Mouse (Mus musculus): ENCODE measurements around the gene Dyrk1a.

The Dyrk1a gene

DNA sequence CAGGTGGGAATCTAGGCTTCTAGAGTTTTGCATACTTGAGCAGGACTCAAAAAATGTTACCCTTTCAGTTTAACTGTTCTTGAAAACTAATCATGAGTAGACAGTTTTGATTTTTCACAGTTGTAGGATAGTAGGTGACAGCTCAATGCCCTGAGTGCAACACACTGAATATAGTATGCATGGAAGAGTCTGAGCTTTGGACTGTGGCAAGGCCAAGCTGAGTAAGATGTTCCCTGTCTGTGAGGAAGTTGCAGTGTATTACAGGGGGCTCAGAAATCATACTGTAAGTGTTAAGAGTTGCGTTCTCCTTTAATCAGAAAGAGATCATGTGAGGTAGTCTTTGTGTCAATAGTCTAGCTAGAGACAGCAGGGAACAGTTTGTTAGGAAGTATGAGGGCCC lies 20.4 kb downstream of the Dyrk1a start:
- no peak for DNase-seq (ENCODE audit: low read depth, low spot score)

DNA sequence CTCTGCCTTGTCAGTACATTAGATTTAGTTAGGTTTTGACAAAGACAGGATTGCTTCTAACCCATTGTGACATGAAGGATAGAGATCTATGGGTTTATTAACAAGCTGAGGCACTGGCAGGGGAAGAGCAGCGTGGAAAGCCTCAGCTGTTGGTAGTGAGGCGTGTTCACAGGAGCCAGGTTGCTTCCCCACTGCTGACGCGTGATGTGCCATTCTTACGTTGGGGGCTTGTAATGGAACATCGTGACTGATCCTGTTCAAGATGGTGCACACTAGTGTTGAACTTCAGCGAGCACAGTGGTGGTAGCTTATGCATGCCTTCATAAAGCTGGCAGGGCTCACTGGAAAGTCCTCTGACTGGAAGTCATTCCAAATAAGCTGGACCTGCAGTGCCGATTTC lies 21.2 kb downstream of the Dyrk1a start:
- DNase-seq (ENCODE audit: low read depth, low spot score) = no peak

DNA sequence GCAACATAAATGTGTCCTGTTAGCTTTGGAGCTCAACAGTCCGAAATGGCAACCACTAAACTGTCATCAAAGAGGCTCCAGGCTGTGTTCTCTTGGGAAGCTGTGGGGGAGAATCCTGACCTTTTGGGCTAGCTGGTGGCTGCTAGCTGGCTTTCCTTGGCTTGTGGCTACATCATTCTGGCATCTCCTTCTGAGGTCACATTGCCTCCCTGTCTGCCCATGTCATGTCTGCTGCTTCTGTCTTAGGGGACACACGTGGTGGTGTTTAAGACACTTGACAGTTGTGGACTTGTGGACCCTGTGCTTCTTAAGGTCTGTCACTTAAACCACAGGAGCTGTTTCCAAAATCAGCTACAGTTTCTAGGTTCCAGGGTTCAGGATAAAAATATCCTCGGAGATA lies 21.7 kb downstream of the Dyrk1a start:
- DNase-seq (ENCODE audit: low read depth, low spot score) = no peak

DNA sequence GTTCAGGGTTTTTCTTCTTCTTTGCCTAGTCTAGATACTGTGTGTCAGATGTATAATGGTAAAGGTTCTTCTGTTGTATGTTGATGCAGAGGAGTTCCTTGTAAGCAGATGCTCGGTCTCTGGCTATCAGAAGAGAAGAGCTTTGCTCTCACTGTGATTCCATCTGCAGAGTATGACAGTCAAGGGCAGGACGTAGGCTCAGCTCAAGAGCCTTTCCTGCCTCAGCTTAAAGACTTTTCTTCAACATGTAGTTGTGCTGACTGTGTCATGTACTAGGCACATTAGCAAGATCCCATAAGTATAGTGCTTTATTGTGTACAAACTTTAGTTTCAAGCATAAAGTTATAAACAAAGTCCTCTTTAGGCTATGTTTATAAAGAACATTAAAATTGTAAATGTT lies 26.8 kb downstream of the Dyrk1a start:
- no peak for DNase-seq (ENCODE audit: low read depth, low spot score)

DNA sequence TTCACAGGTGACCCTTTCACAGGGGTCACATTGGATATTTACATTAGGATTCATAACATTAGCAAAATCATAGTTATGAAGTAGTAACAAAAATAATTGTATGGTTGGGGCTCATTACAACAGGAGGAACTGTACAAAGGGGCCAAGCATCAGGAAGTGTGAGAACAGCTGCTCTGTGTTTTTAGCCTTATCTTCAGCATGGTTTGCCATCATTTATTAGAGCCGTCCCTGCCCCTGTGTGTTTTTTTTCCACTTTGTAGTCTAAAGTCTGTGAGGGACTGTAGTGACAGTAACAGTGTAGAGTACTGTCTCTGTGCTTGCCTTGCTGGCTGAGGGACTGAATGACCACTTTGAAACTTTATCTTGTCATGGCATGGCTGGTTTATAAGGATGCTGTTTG lies 27.8 kb downstream of the Dyrk1a start:
- no peak for DNase-seq (ENCODE audit: low read depth, low spot score)

DNA sequence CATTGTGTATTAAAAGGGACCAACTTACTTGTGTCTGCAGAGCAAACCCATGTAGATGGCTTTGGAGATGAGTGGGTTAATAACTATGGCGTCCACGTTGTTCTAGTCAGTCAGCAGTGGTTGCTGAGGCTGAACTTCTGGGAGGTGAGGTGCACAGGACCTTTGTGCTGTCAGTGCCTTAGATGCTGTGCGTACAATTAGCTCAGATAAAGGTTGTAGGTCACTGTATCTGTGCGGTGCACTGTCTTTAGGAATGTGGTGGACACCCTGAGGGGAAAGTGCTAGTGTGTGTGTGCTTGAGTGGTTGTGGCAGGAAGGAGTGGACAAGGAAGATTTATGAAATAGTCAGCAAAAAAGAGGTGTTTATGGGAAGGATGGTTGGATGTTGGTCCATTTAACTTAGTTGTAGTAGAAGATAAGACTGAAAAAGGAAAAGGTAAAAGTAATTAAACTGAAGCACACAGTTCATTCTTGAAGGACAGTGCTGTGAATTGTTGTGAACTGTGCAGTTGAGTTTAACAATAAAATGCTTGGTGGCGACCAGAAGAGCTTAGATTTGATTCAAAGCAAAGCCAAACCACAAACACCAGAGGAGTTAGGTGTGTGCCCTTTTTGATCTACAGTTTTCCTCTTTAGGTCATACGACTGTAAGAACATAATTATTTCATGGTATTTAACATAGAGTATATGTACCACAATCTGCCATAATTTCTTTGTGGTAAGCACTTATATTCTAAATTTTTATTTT lies 30.3 kb downstream of the Dyrk1a start:
- peak; percentile 51 for DNase-seq (ENCODE audit: low read depth, low spot score)

DNA sequence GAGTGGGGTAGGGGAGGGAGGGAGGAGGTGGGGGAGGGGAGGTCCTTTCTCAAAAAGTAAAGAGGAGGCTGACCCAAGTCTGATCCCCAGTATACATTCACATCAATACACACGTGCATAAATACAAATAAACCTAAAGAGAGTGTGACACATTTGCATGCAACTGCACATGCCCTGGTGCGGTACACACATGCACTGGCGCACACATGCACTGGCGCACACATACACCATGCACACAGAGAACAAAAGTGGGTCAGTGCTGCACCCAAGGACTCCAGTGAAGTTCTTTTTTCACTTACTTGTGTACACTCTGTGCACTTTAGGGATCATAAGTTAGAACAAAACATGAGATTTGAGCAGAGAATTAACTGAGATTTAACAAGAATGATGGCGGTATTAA lies 31.3 kb downstream of the Dyrk1a start:
- no peak for DNase-seq (ENCODE audit: low read depth, low spot score)

DNA sequence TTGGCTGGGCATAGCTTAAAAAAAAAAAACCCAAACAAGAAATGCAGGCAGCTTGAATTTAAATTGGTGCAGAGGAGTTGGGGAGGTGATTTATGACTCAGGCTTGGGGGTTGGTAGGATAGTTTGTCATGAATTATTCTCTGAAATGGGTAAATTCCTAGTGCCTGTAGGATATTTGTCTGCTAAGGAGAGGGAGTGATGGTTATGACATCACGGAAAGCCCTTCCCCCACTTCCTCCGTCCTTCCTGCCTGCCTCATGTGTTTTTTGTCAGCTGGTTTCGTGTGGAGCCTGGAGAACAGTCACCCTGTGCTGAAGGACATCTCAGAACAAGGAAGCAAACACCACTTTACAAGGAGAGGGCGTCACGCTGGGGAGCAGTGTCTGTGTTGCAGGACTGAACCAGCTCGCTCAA lies 31.7 kb downstream of the Dyrk1a start:
- DNase-seq (ENCODE audit: low read depth, low spot score) = peak; percentile 86

DNA sequence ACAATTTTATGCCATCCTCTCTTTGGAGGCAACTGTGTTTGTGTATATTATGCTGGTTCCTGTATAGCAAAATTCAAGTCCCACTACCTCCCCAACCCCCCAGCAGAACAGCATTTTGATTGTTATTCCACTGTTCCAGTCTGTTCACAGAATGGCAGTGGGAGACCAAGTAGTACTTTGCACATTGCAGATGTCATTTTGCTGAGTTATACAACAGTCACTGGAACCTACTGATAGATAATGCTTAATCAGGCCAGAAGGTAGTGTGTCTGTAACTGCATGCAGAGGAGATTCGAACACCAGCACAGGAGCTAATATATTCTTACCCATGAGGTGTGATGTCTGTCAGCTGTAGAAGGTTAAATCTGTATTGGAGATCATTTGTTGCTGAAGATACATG lies 32.4 kb downstream of the Dyrk1a start:
- DNase-seq (ENCODE audit: low read depth, low spot score) = no peak

DNA sequence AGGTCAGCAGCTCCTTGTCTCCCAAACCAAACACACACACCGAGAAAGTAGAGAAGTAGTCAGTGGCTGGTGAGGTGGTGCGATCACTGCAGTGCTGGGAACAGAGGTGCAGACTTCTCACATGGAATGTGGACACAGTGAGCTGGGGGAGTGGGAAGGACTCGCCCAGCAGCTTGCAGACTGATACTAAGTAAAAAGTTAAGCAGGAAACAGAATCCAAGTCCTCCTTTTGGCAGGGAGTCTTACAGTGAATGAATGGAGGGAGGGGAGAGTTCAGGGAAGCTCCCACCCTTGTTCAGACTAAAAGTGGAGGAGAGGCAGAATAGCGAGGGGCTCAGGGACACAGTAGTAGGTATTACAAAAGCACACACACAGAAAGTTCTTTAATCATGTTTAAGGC lies 32.9 kb downstream of the Dyrk1a start:
- DNase-seq (ENCODE audit: low read depth, low spot score) = no peak

DNA sequence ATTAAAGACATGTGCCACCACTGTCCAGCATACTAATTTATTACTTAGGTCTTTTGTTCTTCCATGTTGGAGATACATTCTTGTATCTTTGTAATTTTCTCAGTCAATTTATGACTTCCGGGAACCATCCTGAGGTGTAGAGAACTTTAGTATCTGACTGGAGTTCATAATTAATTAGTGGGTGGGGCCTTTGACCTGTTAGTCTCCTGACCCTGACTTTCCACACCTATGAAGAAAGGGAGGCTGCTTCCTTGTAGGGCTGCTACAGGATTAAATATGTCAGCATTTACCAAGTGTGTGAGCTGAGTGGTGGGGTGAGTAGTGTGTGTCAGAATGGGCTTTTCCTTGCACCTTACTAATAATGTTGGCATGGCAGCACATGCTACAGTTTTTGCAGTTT lies 36.4 kb downstream of the Dyrk1a start:
- no peak for DNase-seq (ENCODE audit: low read depth, low spot score)

DNA sequence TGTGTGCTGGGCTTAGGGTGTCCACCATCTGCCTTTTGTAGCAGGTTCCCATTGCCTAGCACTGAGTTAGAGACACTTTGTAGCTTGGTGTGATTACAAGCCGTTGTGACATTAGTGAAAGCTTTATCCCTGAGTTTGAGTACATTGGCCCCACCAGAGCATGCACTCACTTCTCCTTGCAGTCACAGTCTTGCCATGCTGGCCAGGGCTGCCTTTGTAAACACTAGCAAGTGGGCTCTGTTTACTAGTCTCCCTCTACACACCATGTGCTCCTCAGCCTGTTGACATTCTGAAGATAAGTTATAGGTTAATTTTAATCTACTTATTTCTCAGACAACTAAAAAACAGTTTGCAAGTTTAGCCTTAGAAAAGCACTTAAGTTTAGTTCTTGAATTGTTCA lies 37.7 kb downstream of the Dyrk1a start:
- DNase-seq (ENCODE audit: low read depth, low spot score) = no peak

DNA sequence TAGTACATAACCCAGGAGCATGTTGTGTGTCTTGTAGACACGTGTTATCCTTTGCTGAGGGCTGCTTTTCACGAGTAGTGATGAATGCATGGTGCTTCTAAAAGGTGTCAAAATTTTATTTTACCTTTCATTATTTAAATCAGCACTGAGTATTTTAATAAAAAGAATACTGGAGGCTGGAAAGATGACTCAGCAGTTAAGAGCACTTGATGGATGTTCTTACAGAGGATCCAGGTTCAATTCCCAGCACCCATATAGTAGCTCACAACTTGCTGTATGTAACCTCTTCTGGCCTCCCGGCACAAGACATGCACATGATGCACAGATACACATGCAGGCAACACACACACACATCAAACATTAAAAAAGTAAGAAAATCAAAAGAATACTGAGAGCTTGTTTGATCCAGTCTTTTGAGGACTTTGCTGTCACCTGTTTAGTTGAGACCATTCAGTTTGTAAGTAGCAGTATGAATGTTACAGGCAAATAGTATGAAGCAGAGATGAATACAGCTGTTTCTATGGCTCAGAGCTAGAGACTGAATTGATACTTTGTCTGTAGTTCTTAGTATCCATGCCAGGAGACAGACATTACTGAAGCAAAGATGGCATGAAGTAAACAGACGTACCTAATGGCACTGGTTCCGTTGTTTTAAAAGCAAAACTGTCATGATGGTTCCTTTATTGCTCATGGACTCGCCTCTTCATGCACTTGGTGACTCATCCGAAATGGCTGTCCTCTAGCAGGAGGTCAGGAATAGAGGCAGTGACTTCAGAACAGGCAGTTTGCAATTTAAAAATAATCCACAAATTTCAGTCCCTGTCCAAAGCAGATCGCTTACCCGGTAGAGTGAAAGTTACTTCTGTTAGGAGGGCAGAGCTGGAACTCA lies 39.1 kb downstream of the Dyrk1a start:
- DNase-seq (ENCODE audit: low read depth, low spot score) = no peak

DNA sequence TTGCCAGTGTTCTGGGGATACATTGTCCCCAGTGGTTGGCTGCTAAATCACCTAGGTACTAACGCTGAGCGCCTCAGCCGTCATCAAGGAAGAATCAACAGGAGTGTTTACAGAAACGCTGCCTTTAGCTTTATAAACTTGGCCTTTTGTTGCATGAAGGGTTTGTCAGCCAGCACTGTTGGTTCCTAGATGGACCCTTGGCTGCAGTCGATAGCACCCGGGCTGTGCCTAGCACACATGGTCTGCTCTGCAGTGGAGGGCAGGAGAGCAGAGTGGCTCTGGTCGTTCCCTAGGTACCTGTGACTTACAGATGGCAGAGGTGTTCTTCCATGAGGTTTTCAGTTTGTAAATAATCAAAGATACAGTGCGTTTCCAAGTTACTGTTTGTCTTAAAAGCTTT lies 42.8 kb downstream of the Dyrk1a start:
- DNase-seq (ENCODE audit: low read depth, low spot score) = no peak

DNA sequence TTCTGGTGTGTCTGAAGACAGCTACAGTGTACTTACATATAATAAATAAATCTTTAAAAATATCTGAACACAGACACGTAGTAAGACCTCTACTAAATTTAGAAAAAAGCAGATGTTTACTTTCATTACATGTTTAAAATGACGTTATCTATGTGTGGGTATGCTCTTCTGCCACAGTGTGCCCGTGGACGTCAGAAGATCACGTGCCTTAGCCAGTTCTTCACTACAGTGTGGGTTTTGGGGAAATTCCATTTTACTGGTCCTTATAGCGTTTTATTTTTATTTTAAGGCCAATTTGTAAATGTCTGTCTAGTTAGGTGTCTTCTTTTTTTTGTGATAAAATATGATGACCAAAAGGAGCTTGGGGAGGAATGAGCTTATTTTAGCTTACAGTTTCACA lies 47.4 kb downstream of the Dyrk1a start:
- no peak for DNase-seq (ENCODE audit: low read depth, low spot score)

DNA sequence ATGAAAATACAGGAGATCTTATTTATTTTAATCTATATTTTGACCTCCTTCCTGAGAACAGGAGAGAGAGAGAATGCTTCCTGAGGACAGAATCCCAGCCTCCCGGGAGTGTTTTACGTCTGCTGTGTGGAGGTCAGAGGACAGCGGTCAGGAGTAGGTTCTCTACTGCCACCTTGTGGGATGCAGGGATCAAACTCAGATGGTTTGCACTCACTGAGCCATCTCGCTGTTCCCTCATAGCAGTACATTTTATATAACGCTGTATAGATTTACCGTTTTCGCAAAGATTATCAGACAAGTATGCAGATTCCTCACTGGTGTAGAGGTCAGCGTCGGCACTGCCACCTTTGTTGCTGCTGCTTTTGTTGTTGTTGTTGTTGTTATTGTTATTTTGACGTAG lies 48.7 kb downstream of the Dyrk1a start:
- DNase-seq (ENCODE audit: low read depth, low spot score) = peak; percentile 63

DNA sequence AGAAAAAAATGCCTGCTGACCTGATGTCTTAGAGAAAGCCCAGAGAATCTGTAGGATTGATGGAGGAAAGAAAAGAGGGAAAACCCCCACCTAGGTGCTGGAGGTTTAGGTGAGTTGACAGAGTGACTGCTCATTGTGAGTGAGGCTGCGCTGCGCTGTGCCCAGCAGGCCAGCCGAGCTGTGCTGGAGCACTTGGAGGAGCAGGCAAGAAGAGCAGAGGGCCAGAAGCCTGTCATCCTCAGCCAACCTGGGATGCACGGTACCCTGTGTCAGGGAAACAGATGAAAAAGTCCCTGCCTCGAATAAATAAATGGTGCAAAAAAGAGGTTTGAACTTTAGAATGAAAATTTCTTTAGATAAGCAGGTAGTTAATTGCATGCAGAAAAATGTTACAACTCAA lies 49.5 kb downstream of the Dyrk1a start:
- DNase-seq (ENCODE audit: low read depth, low spot score) = no peak

DNA sequence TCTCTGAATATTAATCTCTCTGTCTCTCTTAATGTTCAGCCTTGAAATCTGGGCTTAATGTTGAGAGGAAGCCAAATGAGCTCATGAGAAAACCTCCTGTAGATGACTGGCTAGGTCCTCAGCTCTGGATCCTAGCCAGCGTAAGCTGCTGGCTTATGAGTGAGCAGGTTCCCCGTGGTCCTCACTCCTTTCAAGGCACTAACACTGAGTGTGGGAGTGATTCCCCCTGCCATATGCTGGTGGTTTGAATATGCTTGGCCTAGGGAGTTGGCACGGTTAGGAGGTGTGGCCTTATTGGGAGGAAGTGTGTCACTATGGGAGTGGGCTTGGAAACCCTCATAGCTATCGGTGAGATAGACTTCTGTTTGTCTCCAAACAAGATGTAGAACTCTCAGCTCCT lies 55.1 kb downstream of the Dyrk1a start:
- DNase-seq (ENCODE audit: low read depth, low spot score) = no peak

DNA sequence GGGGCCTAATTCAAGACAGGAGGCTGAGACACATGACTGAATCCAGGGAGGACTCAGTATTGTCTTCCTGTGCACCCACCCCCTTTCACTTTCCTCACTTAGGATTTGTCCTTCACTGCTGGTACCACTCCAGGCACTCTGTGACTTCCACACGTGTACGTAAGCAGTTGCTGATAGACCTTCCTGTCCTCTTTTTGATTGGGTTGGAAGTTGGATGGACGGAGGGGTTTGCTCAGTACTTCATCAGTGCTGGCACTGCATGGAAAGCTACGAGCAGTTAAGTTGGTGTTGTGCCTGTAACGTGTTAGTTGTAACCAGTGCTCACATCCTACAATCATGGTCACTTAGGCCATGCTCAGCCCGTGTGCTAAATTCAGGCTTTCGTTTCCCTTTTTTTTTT lies 55.8 kb downstream of the Dyrk1a start:
- no peak for DNase-seq (ENCODE audit: low read depth, low spot score)

DNA sequence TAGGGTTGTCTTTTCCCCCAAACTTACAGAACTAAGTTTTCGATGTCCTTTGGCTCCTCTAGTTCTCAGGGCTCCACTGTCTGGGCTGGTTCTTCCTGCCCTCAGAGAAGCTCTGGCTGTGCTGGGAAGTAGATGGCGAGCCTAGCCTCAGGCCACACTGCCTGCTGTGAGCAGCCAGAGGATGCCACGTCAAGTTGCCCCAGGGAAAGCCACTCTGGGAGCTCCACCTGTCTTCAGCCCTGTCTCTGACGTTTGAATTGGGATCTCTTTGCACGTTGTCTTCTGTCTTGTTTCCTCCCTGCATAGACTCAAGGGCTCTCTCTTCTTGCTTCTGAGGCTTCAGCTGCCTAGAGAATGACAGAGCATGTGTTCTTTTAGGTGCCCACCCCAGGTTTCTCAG lies 57.9 kb downstream of the Dyrk1a start:
- DNase-seq (ENCODE audit: low read depth, low spot score) = no peak

DNA sequence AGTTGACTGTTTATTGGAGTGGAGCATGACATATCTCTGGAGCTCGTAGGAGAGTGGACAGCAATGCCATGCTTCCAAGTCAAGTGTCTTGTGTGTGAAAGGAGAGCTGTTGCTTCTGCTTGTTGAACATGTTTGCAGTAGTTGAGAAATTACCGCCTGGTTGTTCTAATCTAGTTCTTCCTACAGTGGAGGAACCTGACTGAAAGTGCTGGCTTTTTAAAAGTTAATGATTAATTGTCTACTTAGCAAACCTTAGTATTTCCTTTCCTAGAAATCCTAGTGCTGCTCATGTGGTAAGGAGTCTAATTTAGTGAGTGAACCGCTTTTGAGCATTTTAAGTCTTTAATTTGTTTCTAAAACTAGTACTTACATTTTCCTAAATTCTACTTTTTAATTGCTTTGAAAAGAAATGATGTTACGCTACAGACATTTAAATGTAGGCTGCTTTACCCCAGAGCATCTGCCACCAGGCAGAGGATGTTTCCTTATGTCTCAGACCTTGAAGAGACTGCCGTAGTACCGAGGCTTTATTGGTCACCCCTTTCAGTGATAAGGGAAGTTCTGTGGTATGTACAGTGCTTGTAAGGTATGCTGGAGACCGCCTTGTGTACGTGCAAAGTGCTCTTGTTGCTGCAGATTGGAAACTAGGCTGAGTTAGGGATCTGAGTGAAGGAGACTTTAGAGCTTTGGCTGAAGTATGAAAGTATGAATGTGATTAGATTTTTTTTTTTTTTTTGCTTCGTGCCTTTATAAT lies 59.3 kb downstream of the Dyrk1a start:
- DNase-seq (ENCODE audit: low read depth, low spot score) = no peak

DNA sequence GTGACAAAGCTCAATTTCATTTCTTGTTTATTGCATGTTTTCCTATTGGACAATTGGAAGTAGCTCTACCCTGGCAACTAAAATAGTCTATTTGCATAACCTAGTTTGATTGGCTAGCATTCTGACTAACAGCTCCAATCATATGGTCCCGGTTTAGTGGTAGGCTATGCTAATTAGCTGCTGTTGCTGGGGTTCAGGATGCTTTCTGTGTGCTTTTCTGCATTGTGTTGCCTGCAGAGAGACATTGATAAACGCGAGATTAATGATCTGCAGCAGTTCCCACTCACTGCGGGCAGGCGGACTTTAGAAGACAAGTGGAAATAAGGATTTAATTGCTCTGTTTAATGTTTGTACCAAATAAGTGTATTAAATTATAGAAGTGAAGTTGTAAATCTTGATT lies 62.2 kb downstream of the Dyrk1a start:
- DNase-seq (ENCODE audit: low read depth, low spot score) = peak; percentile 60

Measured in CD4-positive helper T cell, adult 2 months (primary cell).